Mouse (Mus musculus): ENCODE measurements around the gene Nell2.

Nell2 gene

DNA sequence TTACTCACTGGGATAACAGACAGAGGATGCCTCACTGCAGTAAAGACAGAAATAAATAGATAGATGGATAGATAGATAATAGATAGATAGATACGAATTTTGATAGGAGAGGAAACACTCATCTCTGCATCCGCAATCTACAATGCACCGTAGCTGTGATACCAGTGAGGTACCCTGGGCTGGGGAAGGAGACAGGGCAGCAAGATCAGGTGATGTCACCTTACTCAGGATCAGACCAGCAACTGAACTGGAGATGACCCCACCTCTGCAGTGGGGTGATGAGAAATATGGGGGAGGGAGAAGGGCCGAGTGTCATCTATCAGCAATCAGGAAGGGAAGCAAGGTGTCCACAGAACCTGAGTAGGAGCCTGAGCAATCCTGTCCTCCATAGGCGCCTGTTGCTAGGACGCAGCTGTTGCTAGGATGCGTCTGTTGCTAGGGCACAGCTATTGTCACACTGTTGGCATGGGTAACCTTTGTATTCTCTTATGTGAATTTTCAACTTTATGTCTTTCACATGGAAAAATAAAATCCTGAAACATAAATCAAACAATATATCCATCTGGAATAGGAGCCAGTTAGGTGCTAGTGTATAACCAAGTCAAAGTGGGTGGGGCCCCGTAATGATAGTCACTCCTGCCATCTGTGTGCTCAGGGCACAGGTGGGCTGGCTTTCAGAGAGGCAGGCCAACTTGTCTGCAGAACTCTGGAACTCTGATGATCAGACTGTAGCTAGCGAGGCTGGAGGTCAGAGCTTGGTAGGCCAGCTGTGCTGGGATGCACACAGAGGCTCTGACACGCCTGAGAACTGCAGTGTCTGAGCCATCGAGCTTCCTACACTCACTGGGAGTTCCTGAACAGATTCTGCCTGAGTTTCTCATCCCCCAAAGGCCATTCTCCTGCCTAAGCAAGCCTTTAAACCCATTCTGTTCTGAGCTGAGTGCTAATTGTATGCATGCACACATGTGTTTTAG lies 193.7 kb downstream of the Nell2 start:
- DNase-seq = no peak

DNA sequence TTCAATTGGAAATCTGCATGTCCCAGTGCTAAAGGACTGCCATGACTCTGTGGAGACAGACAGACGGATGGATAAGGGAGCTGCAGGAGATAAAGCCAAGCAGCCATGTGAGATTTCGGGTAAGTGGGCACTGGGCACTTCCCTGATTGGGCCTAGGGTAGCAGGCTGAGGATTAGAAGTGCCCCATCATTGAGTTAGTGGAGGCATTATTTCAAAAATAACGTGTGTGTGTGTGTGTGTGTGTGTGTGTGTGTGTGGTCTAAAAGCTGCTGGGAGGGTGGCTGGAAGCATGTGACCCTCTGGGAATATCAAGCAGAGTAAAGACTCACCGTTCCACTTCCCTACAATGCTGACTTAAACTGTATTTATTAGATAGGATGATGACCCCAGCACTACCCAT lies 195.1 kb downstream of the Nell2 start:
- no peak for DNase-seq

GRCm38 (mm10) chr15:95330926-95331325 lies 197.4 kb downstream of the Nell2 start:
- no peak for DNase-seq

DNA sequence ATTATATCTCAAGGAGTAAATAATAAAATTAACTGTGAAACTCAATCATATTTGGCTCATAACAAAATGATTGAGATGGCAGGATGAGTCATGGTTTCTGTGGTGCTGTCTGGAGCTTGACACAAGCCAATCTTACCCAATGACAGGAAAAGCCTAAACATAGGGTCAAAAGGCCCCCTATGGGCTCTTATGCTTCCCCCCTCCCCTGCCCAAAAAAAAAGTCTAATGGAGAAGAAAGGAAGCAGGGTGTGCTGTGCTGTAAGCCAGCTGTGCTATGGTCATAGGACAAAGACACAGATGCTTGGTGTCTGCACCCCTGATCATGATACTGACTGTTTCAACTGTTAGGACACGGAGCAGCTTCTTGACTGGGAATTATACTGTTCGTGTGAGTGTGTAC lies 205.6 kb downstream of the Nell2 start:
- DNase-seq = no peak

DNA sequence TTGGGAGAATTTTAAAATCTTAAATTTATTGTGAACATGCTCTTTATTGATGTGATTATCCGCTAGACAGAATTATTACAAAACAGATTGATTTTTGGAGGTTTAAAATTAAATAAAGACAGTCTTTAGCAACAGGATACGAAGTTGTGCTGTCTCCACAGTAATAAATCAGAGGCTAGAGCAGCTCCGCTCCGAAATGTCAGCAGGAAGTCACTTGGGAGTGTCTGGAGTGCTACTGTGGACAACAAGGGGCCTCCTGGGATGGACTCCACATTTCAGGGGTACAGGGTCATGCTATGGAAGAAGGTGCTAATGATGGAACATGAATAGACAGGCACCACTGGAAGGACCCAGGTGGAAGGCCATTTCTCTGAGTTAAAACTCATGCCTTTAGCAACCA lies 211.7 kb downstream of the Nell2 start:
- DNase-seq = no peak

- DNase-seq = no peak
Observed at GRCm38 (mm10) chr15:95314808-95315145, 213.6 kb downstream of the Nell2 start.

- no peak for DNase-seq
Observed at GRCm38 (mm10) chr15:95314121-95314807, 214.1 kb downstream of the Nell2 start.

GRCm38 (mm10) chr15:95313286-95313685 lies 215.1 kb downstream of the Nell2 start:
- no peak for DNase-seq

DNA sequence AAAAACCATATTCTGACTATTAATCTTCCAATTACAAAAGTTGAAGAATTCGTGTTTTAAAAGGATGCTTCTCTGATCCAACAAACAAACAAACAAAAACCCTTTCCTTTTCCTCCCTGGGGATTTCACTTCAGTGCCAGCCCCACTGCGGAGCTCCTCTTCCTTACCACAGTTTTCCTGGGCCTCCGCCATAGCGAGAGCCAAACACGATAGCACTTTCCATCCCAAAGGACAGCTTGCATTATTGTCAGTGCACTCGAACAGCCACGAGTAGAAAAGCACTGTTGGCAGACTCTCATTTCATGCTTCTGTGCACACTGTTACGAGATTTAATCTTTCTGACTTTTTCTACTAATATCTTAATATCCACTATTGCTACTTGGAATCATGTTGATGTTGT lies 224.3 kb downstream of the Nell2 start:
- DNase-seq = no peak

- DNase-seq = no peak
Observed at GRCm38 (mm10) chr15:95296561-95296960, 231.8 kb downstream of the Nell2 start.

DNA sequence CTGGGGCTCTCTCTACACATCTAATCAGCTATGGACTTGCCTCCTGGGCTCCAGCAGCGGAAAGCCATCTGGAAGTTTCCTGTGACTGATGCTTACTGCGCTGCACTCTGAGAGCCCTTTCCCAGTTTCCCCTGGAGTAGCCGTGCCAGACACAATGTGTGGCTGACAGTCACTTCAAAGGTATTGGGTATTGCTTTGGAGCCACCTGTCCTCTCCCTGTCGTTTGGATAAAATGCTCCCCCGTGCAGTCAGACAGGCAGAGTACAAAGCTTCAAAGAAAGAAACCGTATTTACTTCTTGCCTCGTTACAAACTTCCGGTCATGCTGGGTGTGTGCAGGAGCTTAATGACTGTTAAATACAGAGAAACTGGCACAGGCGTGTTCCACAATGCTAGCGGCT lies 239.3 kb downstream of the Nell2 start:
- DNase-seq = no peak

- no peak for DNase-seq
Observed at GRCm38 (mm10) chr15:95285199-95285598, 243.2 kb downstream of the Nell2 start.

- DNase-seq = no peak
Observed at GRCm38 (mm10) chr15:95280986-95281385, 247.4 kb downstream of the Nell2 start.

GRCm38 (mm10) chr15:95278001-95278400 lies 250.4 kb downstream of the Nell2 start:
- no peak for DNase-seq

GRCm38 (mm10) chr15:95276556-95276955 lies 251.8 kb downstream of the Nell2 start:
- DNase-seq = no peak

- no peak for DNase-seq
Observed at GRCm38 (mm10) chr15:95275553-95275952, 252.8 kb downstream of the Nell2 start.

DNA sequence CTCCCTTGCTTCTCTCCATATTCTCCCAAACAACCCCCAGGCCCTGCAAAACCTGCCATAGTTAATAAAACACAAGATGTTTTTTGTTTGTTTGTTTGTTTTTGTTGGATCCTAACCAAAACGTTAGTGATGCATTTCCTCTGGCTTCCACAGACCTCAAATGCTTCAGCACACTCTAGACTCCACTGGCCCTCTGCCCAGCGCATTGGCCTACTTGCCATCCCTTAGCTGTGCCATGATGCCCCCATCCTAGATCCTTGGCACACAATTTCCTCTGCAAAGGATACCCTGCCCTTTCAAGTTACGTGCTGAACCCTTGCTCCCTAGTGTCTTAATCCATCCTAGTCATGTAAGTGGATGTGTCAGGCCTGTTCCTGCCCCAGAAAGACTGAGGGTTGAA lies 255.1 kb downstream of the Nell2 start:
- DNase-seq = no peak

DNA sequence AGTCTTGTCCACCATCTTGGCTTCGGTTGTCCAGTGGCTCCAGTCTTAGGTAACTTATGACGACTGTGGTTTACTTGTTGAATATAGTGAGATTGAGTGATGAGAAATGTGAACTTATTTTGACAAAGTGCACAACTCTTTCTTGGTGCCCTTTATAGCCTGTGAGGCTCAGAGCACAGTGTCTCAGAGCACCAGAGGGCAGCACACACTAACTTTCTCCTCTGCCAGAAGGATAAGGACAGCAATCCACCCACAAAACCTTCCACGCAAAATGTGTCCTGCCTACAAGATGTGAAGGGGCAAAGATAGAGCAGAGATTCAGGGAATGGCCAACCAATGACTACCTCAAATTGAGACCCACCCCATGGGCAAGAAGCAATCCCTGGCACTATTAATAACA lies 256.2 kb downstream of the Nell2 start:
- no peak for DNase-seq

- DNase-seq = no peak
Observed at GRCm38 (mm10) chr15:95259671-95260450, 268.5 kb downstream of the Nell2 start.

- DNase-seq = no peak
Observed at GRCm38 (mm10) chr15:95257131-95257530, 271.2 kb downstream of the Nell2 start.

- no peak for DNase-seq
Observed at GRCm38 (mm10) chr15:95245516-95245915, 282.8 kb downstream of the Nell2 start.

DNA sequence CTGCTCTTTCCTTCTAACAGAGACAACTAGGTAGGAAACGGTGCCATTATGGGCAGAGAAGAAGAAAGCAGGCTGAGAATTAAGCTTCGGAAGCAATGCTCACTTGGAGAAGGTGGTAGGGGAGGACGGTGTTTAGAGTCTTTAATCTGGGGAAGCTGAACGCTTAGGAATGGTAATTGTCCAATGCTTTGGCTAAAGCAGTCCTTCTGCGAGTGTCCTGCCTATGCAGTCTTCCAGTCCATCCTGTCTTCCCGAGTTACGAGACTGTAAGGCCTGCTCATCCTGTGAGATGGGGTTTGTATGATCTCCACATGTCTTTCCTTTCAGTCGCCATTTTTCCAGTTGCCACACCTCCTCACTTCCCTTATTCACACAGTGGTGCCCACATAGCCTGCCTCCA lies 284.5 kb downstream of the Nell2 start:
- no peak for DNase-seq

- no peak for DNase-seq
Observed at GRCm38 (mm10) chr15:95241161-95241560, 287.2 kb downstream of the Nell2 start.
